Mouse (Mus musculus) C2C12 (cell line): Measurements from ENCODE around the gene Htr2b. TPM values are rescaled to one million over a fixed set of nuclear protein-coding genes. Genes with fewer than 3 reads are reported as not detected.

Experiments
- H3K27me3 ChIP-seq: one replicate; pipeline ENCODE4 v1.6.1; 2011; ENCODE audit not compliant: control insufficient read depth, insufficient read depth, insufficient read length
- H3K36me3 ChIP-seq: one replicate; pipeline ENCODE4 v1.6.1; 2011; ENCODE audit not compliant: control insufficient read depth, insufficient read depth
- H3K4me3 ChIP-seq: one replicate; pipeline ENCODE4 v1.5.1; 2011; ENCODE audit warnings: mild to moderate bottlenecking, control low read depth; ENCODE audit not compliant: poor library complexity, insufficient read depth, severe bottlenecking
- H3K79me2 ChIP-seq: one replicate; pipeline ENCODE4 v1.6.1; 2011; ENCODE audit not compliant: control insufficient read depth, insufficient read depth
- H3K79me3 ChIP-seq: one replicate; pipeline ENCODE4 v1.6.1; 2011; ENCODE audit warnings: low read depth, control low read depth
- H3ac ChIP-seq: one replicate; pipeline ENCODE3; 2011; ENCODE audit warnings: low read depth; ENCODE audit not compliant: control insufficient read depth, insufficient read length
- CEBPB ChIP-seq: IDR thresholded peaks from one replicate; pipeline ENCODE4 v1.6.1; 2011; ENCODE audit warnings: low read depth, mild to moderate bottlenecking, control low read depth, moderate library complexity
- CTCF ChIP-seq: IDR thresholded peaks from one replicate; pipeline ENCODE4 v1.5.1; 2011; ENCODE audit not compliant: control insufficient read depth, insufficient read depth, insufficient read length
- FOSL1 ChIP-seq: IDR thresholded peaks from one replicate; pipeline ENCODE4 v1.8.0; 2011; ENCODE audit warnings: mild to moderate bottlenecking, low read length; ENCODE audit not compliant: poor library complexity, insufficient read depth, severe bottlenecking
- MAX ChIP-seq: IDR thresholded peaks from one replicate; pipeline ENCODE4 v1.6.1; 2011; ENCODE audit warnings: mild to moderate bottlenecking, control low read depth
- MYOD1 ChIP-seq: IDR thresholded peaks from one replicate; pipeline ENCODE4 v1.6.1; 2011; ENCODE audit warnings: low read depth; ENCODE audit not compliant: control insufficient read depth, insufficient read length
- MYOG ChIP-seq: IDR thresholded peaks from one replicate; pipeline ENCODE4 v1.6.1; 2011; ENCODE audit not compliant: control insufficient read depth, insufficient read length; ENCODE audit errors: extremely low read depth
- USF1 ChIP-seq: IDR thresholded peaks from one replicate; pipeline ENCODE4 v1.6.1; 2011; ENCODE audit warnings: low read depth, mild to moderate bottlenecking, control low read depth, moderate library complexity
- polyA plus RNA-seq: library from polyadenylated mRNA; unstranded; fragments of >200 nt; fragmentation: generic; extraction: Trizol; gene quantifications from one replicate; pipeline ENCODE4 v1.2.1, GENCODE M21; 2012; ENCODE audit warnings: missing spikeins

The Htr2b gene
- polyA plus RNA-seq, 1 experiment: 0.14 TPM

DNA sequence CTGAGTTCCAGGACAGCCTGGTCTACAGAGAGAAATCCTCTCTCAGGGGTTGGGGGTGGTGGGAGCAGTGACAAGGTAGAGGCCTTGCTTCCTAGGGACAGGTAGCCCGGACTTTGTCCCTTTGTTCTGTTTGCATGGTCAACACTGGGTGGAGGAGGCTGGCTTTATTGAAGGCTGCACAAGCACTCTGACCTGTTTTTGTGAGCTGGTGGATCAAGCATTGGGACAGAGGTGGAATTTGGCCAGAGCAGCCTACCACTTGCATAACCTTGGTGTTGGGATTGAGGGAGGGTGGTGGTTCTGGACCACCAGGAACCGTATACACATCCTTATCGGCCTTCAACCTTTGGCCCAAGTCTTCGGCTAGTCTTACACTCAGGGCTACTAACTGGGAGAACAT is 55.5 kb downstream of the Htr2b start:
- Histone ChIP-seq H3K27me3 (peaks cover 21% of the 10 kb centered on the region), H3K4me3 (no peak overlapping the region), H3K36me3 (no peaks in the 10 kb centered on the region), H3K79me2 (no peaks in the 10 kb centered on the region), H3ac (no peak overlapping the region), H3K79me3 (no peaks in the 10 kb centered on the region)
- TF ChIP-seq CEBPB: no peak

DNA sequence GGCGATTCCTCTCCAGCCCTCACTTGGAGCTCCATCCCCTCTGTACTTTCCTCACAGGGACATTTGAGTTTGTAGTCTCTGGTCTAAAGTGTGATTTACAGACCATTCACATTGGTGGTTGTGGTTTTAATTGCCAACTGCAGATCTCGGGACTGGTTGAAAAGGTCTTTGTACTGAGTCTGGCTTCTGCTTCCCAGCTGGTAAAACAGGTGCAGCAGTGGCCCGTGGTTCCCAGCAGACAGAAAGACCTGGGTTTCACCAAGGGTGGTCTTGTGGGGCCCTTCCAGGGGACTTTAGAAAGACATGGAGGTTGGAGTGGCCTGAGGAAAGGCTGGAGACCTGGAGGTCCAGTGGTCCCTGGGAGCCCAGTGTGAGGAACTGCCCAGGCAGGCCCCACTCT is 56.8 kb downstream of the Htr2b start:
- TF ChIP-seq USF1 (no peak), MYOD1 (no peak), CTCF (no peak), FOSL1 (no peak), CEBPB (no peak), MYOG (no peak), MAX (no peak)
- H3ac ChIP-seq: no peak overlapping the region
- peaks cover 21% of the 10 kb centered on the region for H3K27me3 ChIP-seq

DNA sequence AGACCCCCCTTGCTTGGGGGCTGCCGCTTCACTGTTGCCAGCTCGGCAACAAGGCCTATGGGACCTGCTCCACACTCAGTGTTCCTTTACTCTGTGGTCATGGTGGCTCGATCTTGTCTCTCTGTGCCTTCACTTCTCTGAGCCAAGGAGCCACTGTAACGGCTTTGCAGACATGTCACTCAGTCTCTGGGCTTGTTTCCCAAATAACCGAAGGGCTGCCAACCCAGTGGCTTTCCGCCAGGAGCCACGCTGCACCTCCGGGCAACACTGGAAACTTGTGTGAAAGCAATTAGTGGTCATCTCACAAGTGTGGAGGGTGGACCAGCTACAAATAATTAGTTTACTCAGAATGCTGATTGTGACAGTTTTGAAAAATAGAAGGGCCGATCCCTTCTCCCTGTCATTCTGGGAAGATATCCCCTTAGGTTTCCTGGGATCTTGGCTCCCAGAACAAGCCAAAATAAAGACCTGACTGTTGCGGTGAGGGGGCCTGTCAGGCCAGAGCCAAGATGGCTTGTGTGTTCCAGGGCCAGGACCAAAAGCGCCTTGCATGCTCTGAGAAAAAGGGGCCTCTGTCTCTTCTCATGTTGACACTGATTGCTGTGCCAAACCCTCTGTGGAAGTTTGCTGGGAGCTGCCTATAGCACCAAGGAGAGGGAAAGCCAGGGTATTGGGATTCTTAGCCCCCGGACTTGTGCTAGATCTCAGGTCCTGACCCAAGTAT is 58.4 kb downstream of the Htr2b start:
- Histone ChIP-seq H3K79me2 (no peaks in the 10 kb centered on the region), H3K27me3 (peaks cover 28% of the 10 kb centered on the region), H3K4me3 (no peak overlapping the region), H3K79me3 (no peaks in the 10 kb centered on the region), H3K36me3 (no peaks in the 10 kb centered on the region), H3ac (no peak overlapping the region)
- TF ChIP-seq CTCF (no peak), CEBPB (no peak), USF1 (no peak), MAX (no peak), FOSL1 (no peak), MYOD1 (no peak)

More for the DNA sequence above, 56.8 kb downstream of the Htr2b start:
- Histone ChIP-seq H3K79me3 (no peaks in the 10 kb centered on the region), H3K36me3 (no peaks in the 10 kb centered on the region), H3K4me3 (no peak overlapping the region), H3K79me2 (no peaks in the 10 kb centered on the region)

Other genes starting within 250 kb of the Htr2b start
- gene Itm2c, start 217.7 kb downstream of the Htr2b start, polyA plus RNA-seq: 60.7 TPM
- not detected for gene 4933407L21Rik, start 183.5 kb downstream of the Htr2b start, polyA plus RNA-seq
- not detected for gene Gpr55, start 151.0 kb downstream of the Htr2b start, polyA plus RNA-seq
- gene Spata3, start 95.2 kb downstream of the Htr2b start, polyA plus RNA-seq: not detected
- gene 2810459M11Rik, start 66.1 kb downstream of the Htr2b start, polyA plus RNA-seq: not detected
- gene Psmd1, start 47.6 kb downstream of the Htr2b start, polyA plus RNA-seq: 88.9 TPM
- 1.9 TPM for gene Gm21972, start 21.7 kb upstream of the Htr2b start, polyA plus RNA-seq
- gene Armc9, start 42.8 kb upstream of the Htr2b start, polyA plus RNA-seq: 5.6 TPM
- not detected for gene B3gnt7, start 190.9 kb upstream of the Htr2b start, polyA plus RNA-seq
- gene Ncl, start 247.4 kb upstream of the Htr2b start, polyA plus RNA-seq: 286 TPM